Mouse (Mus musculus) heart, embryonic 11.5 days (tissue): ENCODE measurements around the gene S1pr5. TPM values are rescaled to one million over a fixed set of nuclear protein-coding genes. Genes with fewer than 3 reads are reported as not detected.
A peak's percentile ranks its signal among the peaks of the same experiment; 100 is the strongest.

ENCODE experiments used
- ATAC-seq: fragments of 200-750 bp; cut with Nextera tagmentation; replicated peaks from 2 replicates; pipeline ENCODE4 v1.8.0; 2017; ENCODE audit warnings: moderate library complexity; ENCODE audit not compliant: insufficient number of reproducible peaks, low FRiP score, low TSS enrichment
- H3K27ac ChIP-seq: fragments of 300-500 bp; sonication (generic); 2 replicates; pipeline ENCODE4 v1.5.1; 2014; ENCODE audit warnings: mild to moderate bottlenecking, low read depth, low read length
- H3K27me3 ChIP-seq: fragments of 300-500 bp; sonication (generic); 2 replicates; pipeline ENCODE4 v1.6.1; 2014; ENCODE audit warnings: mild to moderate bottlenecking, low read length, mixed read lengths; ENCODE audit not compliant: control insufficient read depth, insufficient read depth
- H3K36me3 ChIP-seq: fragments of 300-500 bp; sonication (generic); 2 replicates; pipeline ENCODE4 v1.6.1; 2014; ENCODE audit warnings: mild to moderate bottlenecking, low read length, moderate library complexity, mixed read lengths; ENCODE audit not compliant: control insufficient read depth, insufficient read depth
- H3K4me1 ChIP-seq: fragments of 300-500 bp; sonication (generic); 2 replicates; pipeline ENCODE4 v1.6.1; 2014; ENCODE audit warnings: low read length; ENCODE audit not compliant: control insufficient read depth, insufficient read depth
- H3K4me2 ChIP-seq: fragments of 300-500 bp; sonication (generic); 2 replicates; pipeline ENCODE4 v1.6.1; 2014; ENCODE audit warnings: mild to moderate bottlenecking, moderate library complexity
- H3K4me3 ChIP-seq: fragments of 300-500 bp; sonication (generic); 2 replicates; pipeline ENCODE4 v1.5.1; 2014; ENCODE audit warnings: low read depth, low read length
- H3K9ac ChIP-seq: fragments of 300-500 bp; sonication (generic); 2 replicates; pipeline ENCODE4 v1.6.1; 2014; ENCODE audit warnings: mild to moderate bottlenecking, low read depth, low read length, moderate library complexity
- H3K9me3 ChIP-seq: fragments of 300-500 bp; sonication (generic); replicated peaks from 2 replicates; pipeline ENCODE4 v1.6.1; 2016; ENCODE audit warnings: low read length; ENCODE audit not compliant: control insufficient read depth
- WGBS: fragments of 180-500 bp; shearing (Covaris S2); extraction: QIAGEN DNeasy Blood & Tissue Kit; methylation state at CpG from one replicate; pipeline ENCODE4 v1.1.7; 2014; ENCODE audit not compliant: insufficient replicate concordance; 5-methylcytosine and 5-hydroxymethylcytosine counted together
- polyA plus RNA-seq: library from polyadenylated mRNA; unstranded; fragments of >200 nt; fragmentation: Nextera tagmentation; extraction: Ambion mirVana; gene quantifications from 2 replicates; pipeline ENCODE4 v1.2.1, GENCODE M21; 2014

S1pr5 gene
- polyA plus RNA-seq, 1 experiment from 2014 or later = 0.11 TPM

GRCm38 (mm10) chr9:21246342-21246741 lies 1.9 kb downstream of the S1pr5 start:
- H3K4me2 ChIP-seq = no peak overlapping the region
- no peak overlapping the region for H3K9ac ChIP-seq
- WGBS = 59% methylated on average over 1 of the region's 1 CpGs
- H3K4me3 ChIP-seq = no peak overlapping the region
- peaks cover 73% of the 10 kb centered on the region for H3K27me3 ChIP-seq
- peaks cover 18% of the 10 kb centered on the region for H3K4me1 ChIP-seq
- H3K36me3 ChIP-seq = no peaks in the 10 kb centered on the region
- no peak overlapping the region for H3K27ac ChIP-seq
- ATAC-seq = no peak
- H3K9me3 ChIP-seq = no peaks in the 10 kb centered on the region

- Histone ChIP-seq H3K36me3 (no peaks in the 10 kb centered on the region), H3K4me1 (peaks cover 18% of the 10 kb centered on the region), H3K9me3 (no peaks in the 10 kb centered on the region), H3K27me3 (peaks cover 65% of the 10 kb centered on the region), H3K4me3 (peak overlapping the region; percentile 47), H3K27ac (no peak overlapping the region), H3K9ac (peak overlapping the region; percentile 50), H3K4me2 (peak overlapping the region; percentile 94)
- ATAC-seq = 0 out of 2 replicates have a peak, but pooled peaks have one; percentile 9
- 2% methylated on average over 16 of the region's 16 CpGs for WGBS
Measured at GRCm38 (mm10) chr9:21245113-21245487, 3.1 kb downstream of the S1pr5 start.

- H3K27ac ChIP-seq = no peak overlapping the region
Measured at GRCm38 (mm10) chr9:21244428-21245112, 3.7 kb downstream of the S1pr5 start.

GRCm38 (mm10) chr9:21243826-21244427 lies 4.3 kb downstream of the S1pr5 start:
- WGBS = 3% methylated on average over 42 of the region's 42 CpGs
- no peak overlapping the region for H3K27ac ChIP-seq
- no peak for ATAC-seq
- no peaks in the 10 kb centered on the region for H3K9me3 ChIP-seq
- no peaks in the 10 kb centered on the region for H3K36me3 ChIP-seq
- peaks cover 53% of the 10 kb centered on the region for H3K27me3 ChIP-seq
- peak overlapping the region; percentile 47 for H3K4me3 ChIP-seq
- peak overlapping the region; percentile 94 for H3K4me2 ChIP-seq
- H3K4me1 ChIP-seq = peaks cover 18% of the 10 kb centered on the region
- H3K9ac ChIP-seq = peak overlapping the region; percentile 50; the same call in 1 of the 2 replicates

More at GRCm38 (mm10) chr9:21244428-21245112, 3.7 kb downstream of the S1pr5 start:
- 0 out of 2 replicates have a peak, but pooled peaks have one; percentile 8 for ATAC-seq
- Histone ChIP-seq H3K4me1 (peaks cover 18% of the 10 kb centered on the region), H3K9ac (peak overlapping the region; percentile 50; the same call in 1 of the 2 replicates), H3K9me3 (no peaks in the 10 kb centered on the region), H3K4me2 (peak overlapping the region; percentile 94), H3K27me3 (peaks cover 60% of the 10 kb centered on the region), H3K4me3 (peak overlapping the region; percentile 47), H3K36me3 (no peaks in the 10 kb centered on the region)
- under 1% methylated on average over 69 of the region's 72 CpGs for WGBS

- H3K4me1 ChIP-seq = peaks cover 25% of the 10 kb centered on the region
- no peak overlapping the region for H3K4me3 ChIP-seq
- H3K9me3 ChIP-seq = no peaks in the 10 kb centered on the region
- no peak overlapping the region for H3K4me2 ChIP-seq
- 6% methylated on average over 11 of the region's 11 CpGs for WGBS
- no peak overlapping the region for H3K27ac ChIP-seq
- peaks cover 35% of the 10 kb centered on the region for H3K27me3 ChIP-seq
- no peak overlapping the region for H3K9ac ChIP-seq
- no peaks in the 10 kb centered on the region for H3K36me3 ChIP-seq
- no peak for ATAC-seq
Measured at GRCm38 (mm10) chr9:21241343-21241742, 6.9 kb downstream of the S1pr5 start.

GRCm38 (mm10) chr9:21239465-21239848 lies 8.8 kb downstream of the S1pr5 start:
- Histone ChIP-seq H3K36me3 (peaks cover 8% of the 10 kb centered on the region; the same call in 1 of the 2 replicates), H3K9me3 (no peaks in the 10 kb centered on the region), H3K4me1 (peaks cover 18% of the 10 kb centered on the region), H3K27ac (peak overlapping the region; percentile 90), H3K9ac (peak overlapping the region; percentile 95), H3K4me2 (peak overlapping the region; percentile 76), H3K27me3 (peaks cover 17% of the 10 kb centered on the region), H3K4me3 (peak overlapping the region; percentile 77)
- 36% methylated on average over 4 of the region's 4 CpGs for WGBS
- no peak for ATAC-seq

GRCm38 (mm10) chr9:21238733-21239464 lies 9.3 kb downstream of the S1pr5 start, which contains the start of gene Keap1:
TSS of gene Keap1 (minus strand) at chr9:21239361.
- Histone ChIP-seq H3K9me3 (no peaks in the 10 kb centered on the region), H3K4me2 (peak within 1 kb of the TSS; percentile 76), H3K4me1 (peaks cover 12% of the 10 kb centered on the region), H3K27ac (peak within 1 kb of the TSS; percentile 90), H3K36me3 (peaks cover 8% of the 10 kb centered on the region; the same call in 1 of the 2 replicates), H3K27me3 (peaks cover 12% of the 10 kb centered on the region), H3K9ac (peak within 1 kb of the TSS; percentile 95), H3K4me3 (peak within 1 kb of the TSS; percentile 77)
- ATAC-seq = peak; percentile 86
- 1% methylated on average over 70 of the region's 90 CpGs for WGBS

- H3K4me2 ChIP-seq = peak overlapping the region; percentile 76
- H3K9me3 ChIP-seq = no peaks in the 10 kb centered on the region
- peak overlapping the region; percentile 95 for H3K9ac ChIP-seq
- H3K27me3 ChIP-seq = peaks cover 4% of the 10 kb centered on the region
- under 1% methylated on average over 29 of the region's 31 CpGs for WGBS
- peak overlapping the region; percentile 77 for H3K4me3 ChIP-seq
- peaks cover 14% of the 10 kb centered on the region for H3K36me3 ChIP-seq
- no peak for ATAC-seq
- H3K27ac ChIP-seq = peak overlapping the region; percentile 90
- H3K4me1 ChIP-seq = peaks cover 11% of the 10 kb centered on the region
Measured at GRCm38 (mm10) chr9:21238004-21238732, 10.1 kb downstream of the S1pr5 start.
